Mouse (Mus musculus) granulocyte monocyte progenitor cell, adult 5-6 weeks (primary cell): ENCODE measurements at regions not wholly inside any gene's neighbourhood (a gene's known extent, or its start where the extent isn't known, plus 50 kb on each side); places are given as distances from the start of the nearest gene placed in this dataset.

Source experiments
- ATAC-seq: replicated peaks from 2 replicates; pipeline ENCODE4 v1.8.0; 2016; ENCODE audit warnings: mild to moderate bottlenecking, moderate TSS enrichment, inconsistent platforms; ENCODE audit not compliant: poor library complexity, severe bottlenecking

GRCm38 (mm10) chr12:39070331-39071045 lies 291.3 kb downstream of the Etv1 start:
- ATAC-seq: no peak

- ATAC-seq: no peak
Measured at GRCm38 (mm10) chr12:39073289-39074022, 294.3 kb downstream of the Etv1 start.

- ATAC-seq: no peak
Measured at GRCm38 (mm10) chr12:39086285-39086684, 307.1 kb downstream of the Etv1 start.

- no peak for ATAC-seq
Measured at GRCm38 (mm10) chr12:39094638-39095230, 315.6 kb downstream of the Etv1 start.

GRCm38 (mm10) chr12:39123391-39124095 lies 344.4 kb downstream of the Etv1 start:
- ATAC-seq: no peak

GRCm38 (mm10) chr12:39154689-39155088 lies 375.5 kb downstream of the Etv1 start:
- no peak for ATAC-seq

GRCm38 (mm10) chr12:39176958-39177357 lies 397.8 kb downstream of the Etv1 start:
- ATAC-seq: no peak

- ATAC-seq: no peak
Measured at GRCm38 (mm10) chr12:39224073-39224472, 444.9 kb downstream of the Etv1 start.

- ATAC-seq: no peak
Measured at GRCm38 (mm10) chr12:39256605-39257004, 477.4 kb downstream of the Etv1 start.

- no peak for ATAC-seq
Measured at GRCm38 (mm10) chr12:39257571-39257970, 478.4 kb downstream of the Etv1 start.

GRCm38 (mm10) chr12:39289676-39290075 lies 510.5 kb downstream of the Etv1 start:
- ATAC-seq: no peak

GRCm38 (mm10) chr12:39301351-39302212 lies 522.4 kb downstream of the Etv1 start:
- ATAC-seq: no peak

GRCm38 (mm10) chr12:39302213-39302591 lies 523.0 kb downstream of the Etv1 start:
- no peak for ATAC-seq

GRCm38 (mm10) chr12:39307746-39308145 lies 528.6 kb downstream of the Etv1 start:
- no peak for ATAC-seq

GRCm38 (mm10) chr12:39309905-39310304 lies 530.7 kb downstream of the Etv1 start:
- no peak for ATAC-seq

GRCm38 (mm10) chr12:39317229-39317628 lies 538.0 kb downstream of the Etv1 start:
- no peak for ATAC-seq

- no peak for ATAC-seq
Measured at GRCm38 (mm10) chr12:39321453-39321852, 542.3 kb downstream of the Etv1 start.

- ATAC-seq: no peak
Measured at GRCm38 (mm10) chr12:39326157-39326556, 547.0 kb downstream of the Etv1 start.

GRCm38 (mm10) chr12:39326668-39327299 lies 547.6 kb downstream of the Etv1 start:
- ATAC-seq: no peak
